Mouse (Mus musculus) spleen, postnatal 36 days (tissue): Measurements from ENCODE around the gene Tmem176b.
"Not testable (repeated sequence)": the region's sequence is repeated elsewhere in the genome, so short reads cannot be mapped to it uniquely, and the experiment has no call there.

ENCODE experiments used
- DNase-seq, 2 experiments: peaks; one replicate each; pipeline ENCODE4 v3.0.0; 2022; ENCODE audit warnings: low spot score in 2 of 2, mixed read lengths in 1 of 2

Tmem176b gene

GRCm38 (mm10) chr6:48842111-48842842, 981 bp upstream of the Tmem176b start:
- peak in 1 of 2 experiments; percentile 19 for DNase-seq

- no peak for DNase-seq
These were observed 826 bp downstream of the Tmem176b start, which contains the start of gene Tmem176a for GRCm38 (mm10) chr6:48840371-48840969. TSS of gene Tmem176a (plus strand) at chr6:48840919.

- DNase-seq, result no peak
These were observed 2.8 kb downstream of the Tmem176b start for GRCm38 (mm10) chr6:48838321-48839080.

- no peak for DNase-seq
These were observed 3.8 kb downstream of the Tmem176b start for GRCm38 (mm10) chr6:48837516-48837915.

GRCm38 (mm10) chr6:48836146-48836545, 5.2 kb downstream of the Tmem176b start:
- DNase-seq, result no peak

GRCm38 (mm10) chr6:48835241-48835640, 6.1 kb downstream of the Tmem176b start:
- no peak for DNase-seq

- DNase-seq, result no peak
These were observed 7.8 kb downstream of the Tmem176b start for GRCm38 (mm10) chr6:48833515-48833914.

- no peak for DNase-seq
These were observed 8.9 kb downstream of the Tmem176b start for GRCm38 (mm10) chr6:48832426-48832825.

- DNase-seq, result no peak
These were observed 10.2 kb downstream of the Tmem176b start for GRCm38 (mm10) chr6:48831141-48831540.

GRCm38 (mm10) chr6:48830241-48830640, 11.1 kb downstream of the Tmem176b start:
- no peak for DNase-seq

- no peak for DNase-seq
These were observed 11.6 kb downstream of the Tmem176b start for GRCm38 (mm10) chr6:48829651-48830050.

GRCm38 (mm10) chr6:48828976-48829375, 12.3 kb downstream of the Tmem176b start:
- DNase-seq, result no peak

- no peak for DNase-seq
These were observed 16.3 kb downstream of the Tmem176b start for GRCm38 (mm10) chr6:48825016-48825415.

GRCm38 (mm10) chr6:48821991-48822785, 19.1 kb downstream of the Tmem176b start:
- not testable (repeated sequence) for DNase-seq

- peak; percentile 69 to 80 for DNase-seq
These were observed 23.5 kb downstream of the Tmem176b start for GRCm38 (mm10) chr6:48817815-48818214.

GRCm38 (mm10) chr6:48815013-48815412, 26.3 kb downstream of the Tmem176b start:
- DNase-seq, result no peak

GRCm38 (mm10) chr6:48809494-48810219, 31.6 kb downstream of the Tmem176b start:
- DNase-seq, result no peak

GRCm38 (mm10) chr6:48806746-48807145, 34.5 kb downstream of the Tmem176b start:
- DNase-seq, result no peak

GRCm38 (mm10) chr6:48804346-48804745, 37.0 kb downstream of the Tmem176b start:
- DNase-seq, result no peak

- DNase-seq, result no peak
These were observed 37.8 kb downstream of the Tmem176b start for GRCm38 (mm10) chr6:48803406-48804051.
